Mouse (Mus musculus) retina, postnatal 7 days (tissue): ENCODE data around the gene Pank2.

ENCODE experiments used
- DNase-seq: peaks from one replicate; pipeline ENCODE4 v3.0.0-alpha.2; 2012; ENCODE audit warnings: low read depth, low spot score

Pank2 gene

DNA sequence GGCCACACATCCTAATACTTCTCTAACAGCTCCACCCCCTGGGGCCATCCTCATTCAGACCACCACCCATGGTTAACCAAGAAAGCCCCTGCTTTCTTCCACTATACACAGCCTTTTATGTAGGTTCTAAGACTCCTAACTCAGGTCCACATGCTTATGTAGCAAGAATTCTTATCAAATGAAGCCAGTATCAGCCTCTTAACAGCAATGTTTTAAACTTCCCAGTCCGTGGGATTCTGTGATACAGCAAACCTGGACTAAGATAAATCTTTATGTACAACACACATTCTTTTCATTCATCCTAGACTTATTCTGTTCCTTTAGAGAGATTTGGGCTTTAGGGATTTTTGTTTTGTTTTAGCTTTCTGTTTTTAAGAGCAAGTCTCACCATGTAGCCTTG lies 61.4 kb downstream of the Pank2 start:
- DNase-seq: no peak

DNA sequence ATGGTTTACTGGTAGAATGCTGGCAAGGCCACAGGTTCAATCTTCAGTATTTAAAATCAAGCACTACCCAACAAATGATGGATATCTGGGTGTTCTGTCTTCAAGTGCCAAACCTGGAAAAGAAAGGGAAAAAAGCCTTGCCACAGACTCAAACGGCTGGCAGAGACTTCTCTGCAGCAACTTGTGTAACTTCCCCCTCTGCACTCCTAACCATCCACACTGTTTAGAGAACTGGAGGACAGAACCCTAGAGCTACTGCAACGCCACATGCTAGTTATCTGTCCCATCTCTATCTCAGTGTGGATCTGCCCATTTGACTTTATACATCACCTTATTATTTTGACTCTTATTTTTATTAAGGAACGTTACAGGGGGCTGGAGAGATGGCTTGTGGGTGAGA lies 63.7 kb downstream of the Pank2 start:
- DNase-seq: no peak

DNA sequence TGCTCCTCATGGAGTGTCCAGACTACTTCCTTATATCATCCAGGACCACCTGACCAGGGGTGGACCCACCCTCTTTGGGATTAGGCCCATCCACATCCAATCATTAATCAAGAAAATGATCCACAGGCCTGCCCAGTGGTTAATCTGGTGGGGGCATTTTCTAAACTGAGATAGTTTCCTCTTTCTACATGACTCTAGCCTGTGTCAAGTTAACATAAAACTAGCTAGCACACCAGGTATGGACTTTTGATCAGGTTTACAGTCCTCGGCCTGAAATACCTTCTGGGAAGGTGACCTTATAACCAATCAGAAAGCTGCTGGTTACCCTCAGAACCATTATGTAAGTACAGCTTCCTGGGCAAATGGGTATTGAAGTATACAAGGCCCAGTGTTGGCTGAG lies 66.7 kb downstream of the Pank2 start:
- no peak for DNase-seq

DNA sequence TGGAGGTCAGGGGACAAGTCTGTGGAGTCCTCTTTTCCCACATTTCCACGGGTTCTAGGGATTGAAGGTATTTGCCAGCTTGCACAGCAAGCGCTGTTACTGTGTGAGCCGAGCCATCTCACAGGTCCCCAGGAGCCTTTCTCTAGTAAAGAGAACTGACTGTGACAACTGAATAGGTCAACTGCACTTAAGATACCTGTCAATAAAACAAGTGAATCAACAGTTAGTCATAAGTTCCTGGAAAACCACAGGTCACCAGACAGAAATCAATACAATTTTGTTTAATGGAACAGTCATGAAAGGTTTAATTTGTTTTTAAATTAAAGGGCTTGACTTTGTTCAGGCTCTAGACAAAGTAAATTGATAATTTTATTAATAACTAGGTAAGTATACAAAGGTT lies 68.3 kb downstream of the Pank2 start:
- DNase-seq: no peak

DNA sequence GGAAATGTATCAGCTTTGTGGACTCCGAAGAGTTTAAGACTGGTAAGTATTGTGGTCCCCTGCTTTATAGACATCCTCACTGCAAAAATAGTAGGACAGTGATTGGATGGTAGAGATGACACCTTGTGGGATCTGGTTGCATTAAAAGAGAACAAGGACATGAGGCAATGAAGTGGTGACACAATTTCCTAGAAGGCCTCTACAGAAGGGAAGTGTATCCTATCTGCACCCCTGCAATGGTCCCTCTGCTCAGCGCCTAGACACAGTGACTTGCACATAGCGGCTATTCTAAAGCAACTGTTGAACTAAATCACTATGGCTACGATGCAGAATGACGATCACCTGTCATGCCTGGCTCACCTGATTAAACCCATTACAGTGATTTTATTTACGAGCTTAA lies 75.3 kb downstream of the Pank2 start:
- no peak for DNase-seq

DNA sequence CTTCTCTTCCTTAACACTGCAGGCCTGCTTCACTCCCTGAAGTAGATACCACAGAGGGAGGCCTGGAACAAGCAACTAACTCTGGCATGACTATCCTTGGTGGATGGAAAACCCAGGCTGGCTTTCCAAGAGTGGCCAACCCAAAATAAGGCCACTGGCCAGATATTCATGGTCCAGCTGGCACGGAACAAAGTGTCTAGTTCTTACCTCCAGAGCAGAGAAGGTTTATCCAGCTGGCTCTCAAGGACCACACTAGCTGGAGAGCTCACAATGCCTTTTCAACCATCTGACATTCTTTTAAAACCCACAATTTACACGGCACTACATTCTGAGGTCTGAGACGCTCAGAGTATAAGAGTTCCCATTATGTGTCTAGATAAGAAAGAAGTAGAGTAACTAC lies 82.2 kb downstream of the Pank2 start:
- DNase-seq: no peak

DNA sequence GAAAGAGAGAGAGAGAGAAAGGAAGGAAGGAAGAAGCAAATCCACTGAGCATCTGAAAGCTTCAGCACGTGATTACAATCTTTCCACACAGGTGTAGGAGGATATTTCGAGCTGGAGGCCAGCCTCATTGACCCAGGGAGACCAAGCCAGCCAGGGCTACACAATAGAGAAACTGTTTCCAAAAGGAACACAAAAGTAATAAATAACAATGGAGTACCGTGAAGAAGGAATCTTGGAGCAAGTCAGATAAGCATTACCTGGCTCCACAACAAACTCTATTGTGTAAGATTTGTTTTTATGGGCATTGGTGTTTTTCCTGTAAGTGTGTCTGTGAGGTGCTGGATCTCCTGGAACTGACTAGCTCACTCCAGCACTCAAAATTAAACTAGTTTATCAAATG lies 83.3 kb downstream of the Pank2 start:
- DNase-seq: no peak
